9 mouse cellular contexts compared by ENCODE assay signal in genomic region chr4:141406516-141407299, GRCm38 (mm10). TPM values are rescaled to one million over a fixed set of nuclear protein-coding genes. Genes with fewer than 3 reads are reported as not detected.
DNase-seq lines count a peak whose midpoint lies in the region; ATAC-seq lines count a peak whose summit lies in the region.
"Had no signal": no experiment of that assay in that cellular context is flagged by ENCODE, and none has a peak within 500 bp of the region (broad histone marks: within the 10 kb centered on the region; RNA-seq: fewer than 3 reads in every experiment).

No protein-coding gene starts in this region.

- H3K36me3 ChIP-seq in forebrain, embryonic 14.5 days (ENCODE audit: control insufficient read depth, insufficient read depth, low read length): no peaks in the 10 kb centered on the region
- no peaks in the 10 kb centered on the region for H3K36me3 ChIP-seq in forebrain, embryonic 12.5 days (replicated peaks)
- H3K36me3 ChIP-seq in splenic B cell, adult 2 months (ENCODE audit: control insufficient read depth, insufficient read depth, low read length, poor library complexity, severe bottlenecking): no peaks in the 10 kb centered on the region

- H3K27ac ChIP-seq in forebrain, embryonic 14.5 days (ENCODE audit: low read depth, low read length): no peak overlapping the region
- no peak overlapping the region for H3K27ac ChIP-seq in forebrain, embryonic 12.5 days

- no peak overlapping the region for H3K4me3 ChIP-seq in forebrain, embryonic 14.5 days (ENCODE audit: low read depth, low read length)
- no peak overlapping the region for H3K4me3 ChIP-seq in forebrain, embryonic 12.5 days (replicated peaks)

- no peaks in the 10 kb centered on the region for H3K4me1 ChIP-seq in forebrain, embryonic 14.5 days (ENCODE audit: control insufficient read depth, insufficient read depth, low read length)
- peaks cover 6% of the 10 kb centered on the region for H3K4me1 ChIP-seq in forebrain, embryonic 12.5 days

- DNase-seq in forebrain, embryonic 14.5 days (ENCODE audit: low spot score): peak; percentile 19
- DNase-seq in 3134 (ENCODE audit: extremely low read depth, insufficient read length, low spot score): peak; percentile 65
- peak; percentile 63 for DNase-seq in adrenal gland, postnatal 10 days
- peak; percentile 65 to 71 for DNase-seq in kidney, postnatal 36 days
- peak; percentile 74 for DNase-seq in splenic B cell, adult 2 months (ENCODE audit: low read depth, low spot score)
- DNase-seq in urinary bladder, adult 2 months (ENCODE audit: low spot score): no peak

- H3K27me3 ChIP-seq in forebrain, embryonic 14.5 days (replicated peaks; ENCODE audit: control insufficient read depth, insufficient read depth, low read length): no peaks in the 10 kb centered on the region
- peaks cover 36% of the 10 kb centered on the region for H3K27me3 ChIP-seq in forebrain, embryonic 12.5 days
- H3K27me3 ChIP-seq in splenic B cell, adult 2 months (ENCODE audit: control insufficient read depth, insufficient read depth, low read length, poor library complexity, severe bottlenecking): no peaks in the 10 kb centered on the region

- H3K4me2 ChIP-seq in forebrain, embryonic 14.5 days (ENCODE audit: low read length): no peak overlapping the region
- no peak overlapping the region for H3K4me2 ChIP-seq in forebrain, embryonic 12.5 days

- no peaks in the 10 kb centered on the region for H3K9me3 ChIP-seq in forebrain, embryonic 14.5 days (replicated peaks; ENCODE audit: control insufficient read depth, low read length)
- H3K9me3 ChIP-seq in forebrain, embryonic 12.5 days: no peaks in the 10 kb centered on the region

- H3K9ac ChIP-seq in forebrain, embryonic 14.5 days (ENCODE audit: low read length): no peak overlapping the region
- H3K9ac ChIP-seq in forebrain, embryonic 12.5 days: no peak overlapping the region

- 36% methylated on average over 12 of the region's 14 CpGs for WGBS in forebrain, embryonic 14.5 days
- WGBS in forebrain, embryonic 12.5 days: 54% methylated on average over 14 of the region's 14 CpGs

- ATAC-seq in forebrain, embryonic 14.5 days: no peak
- no peak for ATAC-seq in forebrain, embryonic 12.5 days (ENCODE audit: low FRiP score)
- ATAC-seq in granulocyte monocyte progenitor cell, adult 5-6 weeks (replicated peaks; ENCODE audit: poor library complexity, severe bottlenecking): peak; percentile 71

RNA-seq across cellular contexts. Expression of gene Clcnka, which starts 8.2 kb away (rescaled TPM):
- not detected in 2 replicates for polyA plus RNA-seq in forebrain, embryonic 14.5 days (2014; fragmentation: Nextera tagmentation; extraction: Ambion mirVana)
- polyA plus RNA-seq in forebrain, embryonic 12.5 days (2016; fragmentation: Nextera tagmentation; extraction: Ambion mirVana): not detected in 2 replicates
- not detected for total RNA-seq in adrenal gland, postnatal 10 days (2021)
- not detected in 2 replicates for total RNA-seq in granulocyte monocyte progenitor cell, adult 5-6 weeks (2014; fragmentation: Nextera tagmentation)
- not detected in 2 replicates for total RNA-seq in granulocyte monocyte progenitor cell, adult 5-6 weeks (2017)
- not detected in 2 replicates for polyA plus RNA-seq in urinary bladder, adult 2 months (2012; rRNA removed)

RNA-seq across cellular contexts. Expression of gene Clcnkb, which starts 9.1 kb away (rescaled TPM):
- polyA plus RNA-seq in forebrain, embryonic 14.5 days (2014; fragmentation: Nextera tagmentation; extraction: Ambion mirVana): not detected in 2 replicates
- not detected in 2 replicates for polyA plus RNA-seq in forebrain, embryonic 12.5 days (2016; fragmentation: Nextera tagmentation; extraction: Ambion mirVana)
- not detected for total RNA-seq in adrenal gland, postnatal 10 days (2021)
- total RNA-seq in granulocyte monocyte progenitor cell, adult 5-6 weeks (2014; fragmentation: Nextera tagmentation): not detected in 2 replicates
- total RNA-seq in granulocyte monocyte progenitor cell, adult 5-6 weeks (2017): not detected in 2 replicates
- polyA plus RNA-seq in urinary bladder, adult 2 months (2012; rRNA removed): 0.30 TPM in 1 of 2 replicates, not detected in the other
- total RNA-seq: layer of hippocampus, postnatal 25 days had no signal

RNA-seq across cellular contexts. Expression of gene Hspb7, which starts 13.9 kb away (rescaled TPM):
- not detected in 2 replicates for polyA plus RNA-seq in forebrain, embryonic 14.5 days (2014; fragmentation: Nextera tagmentation; extraction: Ambion mirVana)
- not detected in 2 replicates for polyA plus RNA-seq in forebrain, embryonic 12.5 days (2016; fragmentation: Nextera tagmentation; extraction: Ambion mirVana)
- total RNA-seq in adrenal gland, postnatal 10 days (2021): 10 to 100 TPM in 1 of 2 experiments, 1 to 10 TPM in 1; 9.0 to 31.7 TPM
- not detected in 2 replicates for total RNA-seq in granulocyte monocyte progenitor cell, adult 5-6 weeks (2014; fragmentation: Nextera tagmentation)
- total RNA-seq in granulocyte monocyte progenitor cell, adult 5-6 weeks (2017): not detected in 2 replicates
- 30.6 and 48.4 TPM in 2 replicates for polyA plus RNA-seq in urinary bladder, adult 2 months (2012; rRNA removed)
- total RNA-seq: layer of hippocampus, postnatal 25 days had no signal

RNA-seq across cellular contexts. Expression of gene Srarp, which starts 29.2 kb away (rescaled TPM):
- 0.33 TPM in 1 of 2 replicates, not detected in the other for polyA plus RNA-seq in forebrain, embryonic 14.5 days (2014; fragmentation: Nextera tagmentation; extraction: Ambion mirVana)
- not detected in 2 replicates for polyA plus RNA-seq in forebrain, embryonic 12.5 days (2016; fragmentation: Nextera tagmentation; extraction: Ambion mirVana)
- not detected for total RNA-seq in adrenal gland, postnatal 10 days (2021)
- not detected in 2 replicates for total RNA-seq in granulocyte monocyte progenitor cell, adult 5-6 weeks (2014; fragmentation: Nextera tagmentation)
- total RNA-seq in granulocyte monocyte progenitor cell, adult 5-6 weeks (2017): not detected in 2 replicates
- polyA plus RNA-seq in urinary bladder, adult 2 months (2012; rRNA removed): 0.81 and 0.85 TPM in 2 replicates

RNA-seq across cellular contexts. Expression of gene Zbtb17, which starts 37.7 kb away (rescaled TPM):
- 41.3 and 46.5 TPM in 2 replicates for polyA plus RNA-seq in forebrain, embryonic 14.5 days (2014; fragmentation: Nextera tagmentation; extraction: Ambion mirVana)
- 58.6 and 61.2 TPM in 2 replicates for polyA plus RNA-seq in forebrain, embryonic 12.5 days (2016; fragmentation: Nextera tagmentation; extraction: Ambion mirVana)
- 10 to 100 TPM; 16.2 to 20.0 TPM for total RNA-seq in adrenal gland, postnatal 10 days (2021)
- 10.0 and 18.4 TPM in 2 replicates for total RNA-seq in granulocyte monocyte progenitor cell, adult 5-6 weeks (2014; fragmentation: Nextera tagmentation)
- total RNA-seq in granulocyte monocyte progenitor cell, adult 5-6 weeks (2017): 19.9 and 28.9 TPM in 2 replicates
- 23.4 and 26.3 TPM in 2 replicates for polyA plus RNA-seq in urinary bladder, adult 2 months (2012; rRNA removed)

Comparison
In these comparisons a context has a peak if more than half of its experiments do, and no peak if none do; other contexts are left out.
1. RNA of gene Hspb7, which starts 13.9 kb away (polyA plus RNA-seq): 30.6 to 48.4 TPM in urinary bladder, adult 2 months; not detected in forebrain, embryonic 14.5 days and not detected in forebrain, embryonic 12.5 days; every median in the first group is over 10 times any median in the second.